Mouse (Mus musculus): Measurements from ENCODE around the gene Cst9. TPM values are rescaled to one million over a fixed set of nuclear protein-coding genes. Genes with fewer than 3 reads are reported as not detected.

The Cst9 gene
- polyA plus RNA-seq, 1 experiment from 2014 or later = not detected

GRCm38 (mm10) chr2:148825986-148826385, 9.0 kb upstream of the Cst9 start:
- TF ChIP-seq CTCF (IDR thresholded peaks at IDR 0.05; ENCODE audit: low read depth) (no peak), EP300 (optimal IDR thresholded peaks at IDR 0.05) (no peak)
- Histone ChIP-seq H3K9ac (ENCODE audit: low read length) (no peak overlapping the region), H3K9me3 (ENCODE audit: control insufficient read depth, low read length) (no peaks in the 10 kb centered on the region), H3K27me3 (ENCODE audit: control insufficient read depth, insufficient read depth, low read length) (no peaks in the 10 kb centered on the region), H3K4me3 (ENCODE audit: low read depth, low read length) (no peak overlapping the region), H3K36me3 (ENCODE audit: control insufficient read depth, insufficient read depth, low read length) (no peaks in the 10 kb centered on the region), H3K4me1 (replicated peaks; ENCODE audit: control insufficient read depth, insufficient read depth) (no peaks in the 10 kb centered on the region), H3K4me2 (replicated peaks; ENCODE audit: low read depth) (no peak overlapping the region), H3K27ac (replicated peaks) (no peak overlapping the region)
- WGBS = 33% methylated on average over 1 of the region's 1 CpGs
- ATAC-seq (ENCODE audit: low FRiP score, low TSS enrichment) = no peak
- no peak for DNase-seq (ENCODE audit: low spot score)

GRCm38 (mm10) chr2:148838075-148838777, 3.3 kb downstream of the Cst9 start:
- TF ChIP-seq EP300 (optimal IDR thresholded peaks at IDR 0.05) (no peak), CTCF (IDR thresholded peaks at IDR 0.05; ENCODE audit: low read depth) (no peak)
- Histone ChIP-seq H3K27ac (replicated peaks) (no peak overlapping the region), H3K4me3 (ENCODE audit: low read depth, low read length) (no peak overlapping the region), H3K27me3 (ENCODE audit: control insufficient read depth, insufficient read depth, low read length) (no peaks in the 10 kb centered on the region), H3K36me3 (ENCODE audit: control insufficient read depth, insufficient read depth, low read length) (no peaks in the 10 kb centered on the region), H3K9ac (ENCODE audit: low read length) (no peak overlapping the region), H3K4me2 (replicated peaks; ENCODE audit: low read depth) (no peak overlapping the region), H3K9me3 (ENCODE audit: control insufficient read depth, low read length) (no peaks in the 10 kb centered on the region), H3K4me1 (replicated peaks; ENCODE audit: control insufficient read depth, insufficient read depth) (no peaks in the 10 kb centered on the region)
- ATAC-seq (ENCODE audit: low FRiP score, low TSS enrichment) (no peak), DNase-seq (ENCODE audit: low spot score) (no peak)
- WGBS = 77% methylated on average over 5 of the region's 5 CpGs

- no peak overlapping the region for H3K4me3 ChIP-seq (ENCODE audit: low read depth, low read length)
- H3K4me1 ChIP-seq (replicated peaks; ENCODE audit: control insufficient read depth, insufficient read depth) = no peaks in the 10 kb centered on the region
- 76% methylated on average over 2 of the region's 2 CpGs for WGBS
- no peaks in the 10 kb centered on the region for H3K36me3 ChIP-seq (ENCODE audit: control insufficient read depth, insufficient read depth, low read length)
- ATAC-seq (ENCODE audit: low FRiP score, low TSS enrichment) (no peak), DNase-seq (ENCODE audit: low spot score) (no peak)
- no peak for TF ChIP-seq CTCF (IDR thresholded peaks at IDR 0.05; ENCODE audit: low read depth)
- TF ChIP-seq EP300 (optimal IDR thresholded peaks at IDR 0.05) = no peak
- H3K4me2 ChIP-seq (replicated peaks; ENCODE audit: low read depth) = no peak overlapping the region
- H3K9ac ChIP-seq (ENCODE audit: low read length) = no peak overlapping the region
- no peaks in the 10 kb centered on the region for H3K27me3 ChIP-seq (ENCODE audit: control insufficient read depth, insufficient read depth, low read length)
- no peak overlapping the region for H3K27ac ChIP-seq (replicated peaks)
- H3K9me3 ChIP-seq (ENCODE audit: control insufficient read depth, low read length) = no peaks in the 10 kb centered on the region
Measured at GRCm38 (mm10) chr2:148839224-148839623, 4.3 kb downstream of the Cst9 start.

- no peak for TF ChIP-seq EP300 (optimal IDR thresholded peaks at IDR 0.05)
- peak; percentile 89 for TF ChIP-seq CTCF (IDR thresholded peaks at IDR 0.05; ENCODE audit: low read depth)
- WGBS = 45% methylated on average over 8 of the region's 8 CpGs
- peak; percentile 91 for ATAC-seq (ENCODE audit: low FRiP score, low TSS enrichment)
Measured at GRCm38 (mm10) chr2:148851116-148851906, 16.4 kb downstream of the Cst9 start.

DNA sequence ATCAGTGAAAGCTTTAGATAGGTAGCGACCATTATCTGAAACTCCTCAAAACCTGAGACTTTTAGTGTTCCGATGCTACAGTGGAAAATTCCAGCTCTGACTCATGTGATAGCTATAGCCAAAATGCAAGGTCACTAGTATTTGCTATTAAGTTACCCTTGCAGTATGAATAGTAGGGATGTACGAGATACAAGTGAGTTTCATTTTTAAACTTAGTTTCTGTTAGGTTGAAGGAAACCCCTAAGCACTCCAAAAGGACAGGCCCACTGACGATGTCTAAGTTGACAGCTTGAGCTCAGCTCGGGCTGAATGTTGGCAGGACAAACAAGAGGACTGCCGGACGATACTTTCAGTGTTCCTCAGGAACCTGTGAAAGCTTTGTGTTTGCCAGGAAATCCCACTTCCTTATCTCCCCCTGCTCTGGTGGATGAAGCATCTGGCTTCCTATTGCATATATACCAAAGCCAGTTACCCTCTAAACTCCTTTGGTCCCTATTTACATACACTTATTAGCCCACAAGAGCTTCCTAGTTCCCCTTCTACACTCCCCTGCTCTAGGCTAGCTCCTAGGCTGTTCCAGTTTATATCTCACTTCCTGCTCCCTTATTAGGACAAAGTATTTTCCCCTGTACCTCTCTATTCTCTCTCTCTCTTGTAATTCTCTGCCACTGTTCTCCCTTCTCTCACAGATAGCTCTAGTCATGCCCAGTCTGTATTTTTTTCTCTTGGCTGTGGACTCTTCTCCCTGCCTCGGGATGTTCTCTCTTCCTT, 21.9 kb downstream of the Cst9 start:
- DNase-seq (ENCODE audit: low spot score) (no peak), ATAC-seq (ENCODE audit: low FRiP score, low TSS enrichment) (no peak)
- peak overlapping the region; percentile 5; the same call in 1 of the 2 replicates for H3K27ac ChIP-seq (replicated peaks)
- H3K4me3 ChIP-seq (ENCODE audit: low read depth, low read length) = no peak overlapping the region
- H3K27me3 ChIP-seq (ENCODE audit: control insufficient read depth, insufficient read depth, low read length) = no peaks in the 10 kb centered on the region
- WGBS = 31% methylated on average over 8 of the region's 8 CpGs
- H3K36me3 ChIP-seq (ENCODE audit: control insufficient read depth, insufficient read depth, low read length) = no peaks in the 10 kb centered on the region
- H3K4me2 ChIP-seq (replicated peaks; ENCODE audit: low read depth) = 0 out of 2 replicates have a peak overlapping the region, but pooled peaks have one; percentile 3
- no peak overlapping the region for H3K9ac ChIP-seq (ENCODE audit: low read length)
- no peaks in the 10 kb centered on the region for H3K4me1 ChIP-seq (replicated peaks; ENCODE audit: control insufficient read depth, insufficient read depth)
- H3K9me3 ChIP-seq (ENCODE audit: control insufficient read depth, low read length) = no peaks in the 10 kb centered on the region
- TF ChIP-seq CTCF (IDR thresholded peaks at IDR 0.05; ENCODE audit: low read depth) (no peak), EP300 (optimal IDR thresholded peaks at IDR 0.05) (no peak)

More at GRCm38 (mm10) chr2:148851116-148851906, 16.4 kb downstream of the Cst9 start:
- Histone ChIP-seq H3K27ac (replicated peaks) (no peak overlapping the region), H3K27me3 (ENCODE audit: control insufficient read depth, insufficient read depth, low read length) (no peaks in the 10 kb centered on the region), H3K4me3 (ENCODE audit: low read depth, low read length) (no peak overlapping the region), H3K4me2 (replicated peaks; ENCODE audit: low read depth) (no peak overlapping the region), H3K9me3 (ENCODE audit: control insufficient read depth, low read length) (no peaks in the 10 kb centered on the region), H3K9ac (ENCODE audit: low read length) (no peak overlapping the region), H3K4me1 (replicated peaks; ENCODE audit: control insufficient read depth, insufficient read depth) (no peaks in the 10 kb centered on the region), H3K36me3 (ENCODE audit: control insufficient read depth, insufficient read depth, low read length) (no peaks in the 10 kb centered on the region)
- peak; percentile 79 for DNase-seq (ENCODE audit: low spot score)

Measured in stomach, postnatal 0 days (tissue).